ENCODE assay signal across 23 mouse cellular contexts in the genomic region with DNA sequence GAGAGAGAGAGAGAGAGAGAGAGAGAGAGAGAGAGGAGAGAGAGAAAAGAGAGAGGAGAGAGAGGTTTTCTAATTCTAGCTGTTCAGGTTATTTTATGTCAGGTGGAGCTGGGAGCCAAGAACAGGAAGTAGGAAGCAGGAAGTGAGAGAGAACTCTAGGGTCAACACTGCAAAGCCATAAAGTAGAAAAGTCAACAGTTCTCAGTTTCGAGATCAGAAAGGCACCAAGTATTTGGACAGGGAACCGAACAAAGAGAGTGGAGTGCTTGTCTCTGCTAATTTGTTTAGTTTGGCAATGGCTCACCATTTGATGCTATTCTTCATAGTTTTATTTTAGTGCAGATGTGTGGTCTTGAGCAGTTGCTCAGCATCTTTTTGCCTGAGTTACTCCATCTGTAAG. TPM values are rescaled to one million over a fixed set of nuclear protein-coding genes. Genes with fewer than 3 reads are reported as not detected.
DNase-seq lines count a peak whose midpoint lies in the region; ATAC-seq and TF ChIP-seq lines count a peak whose summit lies in the region.
"Had no signal": no experiment of that assay in that cellular context is flagged by ENCODE, and none has a peak within 500 bp of the region (broad histone marks: within the 10 kb centered on the region; RNA-seq: fewer than 3 reads in every experiment).

No protein-coding gene starts in this region.

- H3K4me1 ChIP-seq in intestine, postnatal 0 days (replicated peaks; ENCODE audit: control insufficient read depth, insufficient read depth, low read length): peaks cover 3% of the 10 kb centered on the region; the same call in 1 of the 2 replicates
- H3K4me1 ChIP-seq in stomach, embryonic 15.5 days: no peaks in the 10 kb centered on the region
- H3K4me1 ChIP-seq: neural tube, embryonic 12.5 days had no signal

- H3K9me3 ChIP-seq in intestine, postnatal 0 days (ENCODE audit: control insufficient read depth): no peaks in the 10 kb centered on the region
- H3K9me3 ChIP-seq in stomach, embryonic 15.5 days: no peaks in the 10 kb centered on the region
- H3K9me3 ChIP-seq: heart, embryonic 15.5 days; hindbrain, embryonic 15.5 days; midbrain, embryonic 12.5 days; neural tube, embryonic 12.5 days had no signal

- DNase-seq in lung, postnatal 14 days: peak; percentile 5
- DNase-seq in cerebellum, postnatal 4 days (ENCODE audit: low spot score in 2 of 2): no peak
- DNase-seq in cerebellum, postnatal 36 days: no peak
- DNase-seq: adrenal gland, postnatal 10 days; cerebellum, adult 11 months; cerebellum, postnatal 10 days; embryo, embryonic 11 days; heart, adult 2 months; heart, postnatal 4 days; kidney, adult 18-20 months; kidney, postnatal 25 days; right cerebral cortex, postnatal 4 days; thymus, adult 18-20 months had no signal

- H3K4me2 ChIP-seq in intestine, postnatal 0 days (replicated peaks; ENCODE audit: low read depth): no peak overlapping the region
- no peak overlapping the region for H3K4me2 ChIP-seq in stomach, embryonic 15.5 days
- H3K4me2 ChIP-seq: heart, embryonic 15.5 days; hindbrain, embryonic 15.5 days; liver, embryonic 11.5 days; midbrain, embryonic 12.5 days; neural tube, embryonic 12.5 days had no signal

- H3K27me3 ChIP-seq in intestine, postnatal 0 days (replicated peaks; ENCODE audit: control insufficient read depth, insufficient read depth, low read length): no peaks in the 10 kb centered on the region
- H3K27me3 ChIP-seq in stomach, embryonic 15.5 days (replicated peaks): no peaks in the 10 kb centered on the region
- H3K27me3 ChIP-seq: heart, embryonic 15.5 days; hindbrain, embryonic 15.5 days; midbrain, embryonic 12.5 days; neural tube, embryonic 12.5 days had no signal

- ATAC-seq in granulocyte monocyte progenitor cell, adult 5-6 weeks (replicated peaks; ENCODE audit: poor library complexity, severe bottlenecking): peak; percentile 63
- peak; percentile 67 for ATAC-seq in intestine, postnatal 0 days
- 0 out of 2 replicates have a peak, but pooled peaks have one; percentile 23 for ATAC-seq in stomach, embryonic 15.5 days (ENCODE audit: insufficient read depth, low FRiP score, low read depth)
- no peak for ATAC-seq in cerebellum, adult (ENCODE audit: insufficient number of reproducible peaks, low FRiP score, low TSS enrichment)
- ATAC-seq: activated CD4-positive, CD25-positive, alpha-beta regulatory T cell, adult 4 months had no signal

- TF ChIP-seq CTCF in intestine, postnatal 0 days (IDR thresholded peaks at IDR 0.05; ENCODE audit: low read depth): no peak

- no peaks in the 10 kb centered on the region for H3K36me3 ChIP-seq in intestine, postnatal 0 days (ENCODE audit: control insufficient read depth, insufficient read depth)
- no peaks in the 10 kb centered on the region for H3K36me3 ChIP-seq in stomach, embryonic 15.5 days
- H3K36me3 ChIP-seq: heart, embryonic 15.5 days; hindbrain, embryonic 15.5 days; midbrain, embryonic 12.5 days; neural tube, embryonic 12.5 days had no signal

- H3K4me3 ChIP-seq in intestine, postnatal 0 days (ENCODE audit: low read depth, low read length): no peak overlapping the region
- H3K4me3 ChIP-seq in stomach, embryonic 15.5 days (replicated peaks): no peak overlapping the region
- H3K4me3 ChIP-seq: heart, adult 2 months; heart, embryonic 15.5 days; hindbrain, embryonic 15.5 days; midbrain, embryonic 12.5 days; neural tube, embryonic 12.5 days had no signal

- no peak overlapping the region for H3K27ac ChIP-seq in intestine, postnatal 0 days (ENCODE audit: low read depth, low read length)
- H3K27ac ChIP-seq in stomach, embryonic 15.5 days: no peak overlapping the region
- H3K27ac ChIP-seq: heart, adult 2 months; heart, embryonic 15.5 days; hindbrain, embryonic 15.5 days; midbrain, embryonic 12.5 days; neural tube, embryonic 12.5 days had no signal

- 21% methylated on average over 2 of the region's 2 CpGs for WGBS in intestine, postnatal 0 days
- WGBS in stomach, embryonic 15.5 days: 52% methylated on average over 2 of the region's 2 CpGs

- no peak overlapping the region for H3K9ac ChIP-seq in intestine, postnatal 0 days (ENCODE audit: low read depth, low read length)
- no peak overlapping the region for H3K9ac ChIP-seq in stomach, embryonic 15.5 days
- H3K9ac ChIP-seq: heart, embryonic 15.5 days; hindbrain, embryonic 15.5 days; midbrain, embryonic 12.5 days; neural tube, embryonic 12.5 days had no signal

RNA-seq across cellular contexts. Expression of gene Slc39a8, which starts 26.5 kb away (rescaled TPM):
- total RNA-seq in granulocyte monocyte progenitor cell, adult 5-6 weeks (2014; fragmentation: Nextera tagmentation): 5.8 and 10.4 TPM in 2 replicates
- 11.3 and 15.0 TPM in 2 replicates for total RNA-seq in granulocyte monocyte progenitor cell, adult 5-6 weeks (2017)
- 36.8 and 39.5 TPM in 2 replicates for polyA plus RNA-seq in intestine, postnatal 0 days (2015; fragmentation: Nextera tagmentation; extraction: Ambion mirVana)
- polyA plus RNA-seq in stomach, embryonic 15.5 days (2015; fragmentation: Nextera tagmentation; extraction: Ambion mirVana): 13.3 and 15.4 TPM in 2 replicates
